ENCODE assay signal across 19 mouse cellular contexts in genomic region chr14:33694224-33694623, GRCm38 (mm10).
DNase-seq lines count a peak whose midpoint lies in the region; ATAC-seq and TF ChIP-seq lines count a peak whose summit lies in the region.
"Had no signal": no experiment of that assay in that cellular context is flagged by ENCODE, and none has a peak within 500 bp of the region (broad histone marks: within the 10 kb centered on the region; RNA-seq: fewer than 3 reads in every experiment).

No protein-coding gene starts in this region.

- H3K27ac ChIP-seq in forebrain, embryonic 16.5 days (ENCODE audit: low read length) = no peak overlapping the region
- H3K27ac ChIP-seq in forebrain, embryonic 13.5 days = no peak overlapping the region
- no peak overlapping the region for H3K27ac ChIP-seq in hindbrain, embryonic 16.5 days (ENCODE audit: low read depth, low read length)
- no peak overlapping the region for H3K27ac ChIP-seq in hindbrain, embryonic 13.5 days
- H3K27ac ChIP-seq in midbrain, postnatal 0 days (ENCODE audit: low read depth, low read length) = no peak overlapping the region
- no peak overlapping the region for H3K27ac ChIP-seq in midbrain, embryonic 13.5 days
- H3K27ac ChIP-seq: embryonic facial prominence, embryonic 13.5 days; gastrocnemius, adult 2 months; intestine, embryonic 15.5 days had no signal

- no peak overlapping the region for H3K4me3 ChIP-seq in forebrain, embryonic 16.5 days (replicated peaks; ENCODE audit: low read length)
- no peak overlapping the region for H3K4me3 ChIP-seq in forebrain, embryonic 13.5 days
- H3K4me3 ChIP-seq in hindbrain, embryonic 16.5 days (ENCODE audit: low read length) = no peak overlapping the region
- no peak overlapping the region for H3K4me3 ChIP-seq in hindbrain, embryonic 13.5 days
- no peak overlapping the region for H3K4me3 ChIP-seq in midbrain, postnatal 0 days (ENCODE audit: low read depth, low read length)
- H3K4me3 ChIP-seq in midbrain, embryonic 13.5 days (replicated peaks) = no peak overlapping the region
- H3K4me3 ChIP-seq: embryonic facial prominence, embryonic 13.5 days; gastrocnemius, adult 2 months; heart, embryonic 12.5 days; intestine, embryonic 15.5 days had no signal

- 31% methylated on average over 2 of the region's 2 CpGs for WGBS in forebrain, embryonic 16.5 days
- 44% methylated on average over 2 of the region's 2 CpGs for WGBS in forebrain, embryonic 13.5 days
- 42% methylated on average over 2 of the region's 2 CpGs for WGBS in hindbrain, embryonic 16.5 days
- 44% methylated on average over 2 of the region's 2 CpGs for WGBS in hindbrain, embryonic 13.5 days
- WGBS in midbrain, postnatal 0 days = 56% methylated on average over 2 of the region's 2 CpGs
- 52% methylated on average over 2 of the region's 2 CpGs for WGBS in midbrain, embryonic 13.5 days

- no peaks in the 10 kb centered on the region for H3K36me3 ChIP-seq in forebrain, embryonic 16.5 days (ENCODE audit: control insufficient read depth, insufficient read depth)
- no peaks in the 10 kb centered on the region for H3K36me3 ChIP-seq in forebrain, embryonic 13.5 days (ENCODE audit: poor library complexity, severe bottlenecking)
- no peaks in the 10 kb centered on the region for H3K36me3 ChIP-seq in hindbrain, embryonic 16.5 days (ENCODE audit: control insufficient read depth, insufficient read depth, low read length)
- no peaks in the 10 kb centered on the region for H3K36me3 ChIP-seq in hindbrain, embryonic 13.5 days
- H3K36me3 ChIP-seq in midbrain, postnatal 0 days (ENCODE audit: insufficient read depth, low read length) = no peaks in the 10 kb centered on the region
- H3K36me3 ChIP-seq in midbrain, embryonic 13.5 days = no peaks in the 10 kb centered on the region
- H3K36me3 ChIP-seq: embryonic facial prominence, embryonic 13.5 days; heart, embryonic 12.5 days; intestine, embryonic 15.5 days had no signal

- ATAC-seq in forebrain, embryonic 16.5 days = 0 out of 2 replicates have a peak, but pooled peaks have one; percentile 26
- no peak for ATAC-seq in forebrain, embryonic 13.5 days
- ATAC-seq in hindbrain, embryonic 16.5 days = peak; percentile 82
- no peak for ATAC-seq in hindbrain, embryonic 13.5 days (ENCODE audit: low FRiP score)
- peak; percentile 62 for ATAC-seq in midbrain, postnatal 0 days (ENCODE audit: low FRiP score)
- no peak for ATAC-seq in midbrain, embryonic 13.5 days
- ATAC-seq: activated CD4-positive, CD25-positive, alpha-beta regulatory T cell, adult 4 months; intestine, embryonic 15.5 days; Patski had no signal

- TF ChIP-seq CTCF in midbrain, postnatal 0 days (IDR thresholded peaks at IDR 0.05) = 0 out of 2 replicates have a peak, but pooled peaks have one; percentile 7

- no peak overlapping the region for H3K9ac ChIP-seq in forebrain, embryonic 16.5 days (replicated peaks; ENCODE audit: low read depth, low read length)
- no peak overlapping the region for H3K9ac ChIP-seq in forebrain, embryonic 13.5 days
- H3K9ac ChIP-seq in hindbrain, embryonic 16.5 days (ENCODE audit: low read depth, low read length) = no peak overlapping the region
- no peak overlapping the region for H3K9ac ChIP-seq in hindbrain, embryonic 13.5 days
- H3K9ac ChIP-seq in midbrain, postnatal 0 days (replicated peaks; ENCODE audit: low read length, poor library complexity, severe bottlenecking) = no peak overlapping the region
- no peak overlapping the region for H3K9ac ChIP-seq in midbrain, embryonic 13.5 days (replicated peaks)
- H3K9ac ChIP-seq: embryonic facial prominence, embryonic 13.5 days; heart, embryonic 12.5 days; intestine, embryonic 15.5 days had no signal

- peaks cover 8% of the 10 kb centered on the region for H3K4me1 ChIP-seq in forebrain, embryonic 16.5 days (replicated peaks; ENCODE audit: control insufficient read depth, insufficient read depth, low read length)
- peaks cover 3% of the 10 kb centered on the region for H3K4me1 ChIP-seq in forebrain, embryonic 13.5 days
- H3K4me1 ChIP-seq in hindbrain, embryonic 16.5 days (ENCODE audit: control insufficient read depth, insufficient read depth, low read depth, low read length) = no peaks in the 10 kb centered on the region
- H3K4me1 ChIP-seq in hindbrain, embryonic 13.5 days (replicated peaks) = 0 out of 2 replicates have a peak, but pooled peaks cover 10% of the 10 kb centered on the region
- H3K4me1 ChIP-seq in midbrain, postnatal 0 days (ENCODE audit: insufficient read depth, low read length) = no peaks in the 10 kb centered on the region
- no peaks in the 10 kb centered on the region for H3K4me1 ChIP-seq in midbrain, embryonic 13.5 days (replicated peaks)

- H3K9me3 ChIP-seq in forebrain, embryonic 16.5 days (ENCODE audit: control insufficient read depth, low read length) = no peaks in the 10 kb centered on the region
- no peaks in the 10 kb centered on the region for H3K9me3 ChIP-seq in forebrain, embryonic 13.5 days (replicated peaks)
- H3K9me3 ChIP-seq in hindbrain, embryonic 16.5 days (ENCODE audit: control insufficient read depth, low read length) = no peaks in the 10 kb centered on the region
- no peaks in the 10 kb centered on the region for H3K9me3 ChIP-seq in hindbrain, embryonic 13.5 days
- no peaks in the 10 kb centered on the region for H3K9me3 ChIP-seq in midbrain, postnatal 0 days (ENCODE audit: low read length)
- H3K9me3 ChIP-seq in midbrain, embryonic 13.5 days = no peaks in the 10 kb centered on the region
- H3K9me3 ChIP-seq: embryonic facial prominence, embryonic 13.5 days; heart, embryonic 12.5 days; intestine, embryonic 15.5 days had no signal

- H3K27me3 ChIP-seq in forebrain, embryonic 16.5 days (replicated peaks; ENCODE audit: control insufficient read depth, insufficient read depth, low read length) = no peaks in the 10 kb centered on the region
- H3K27me3 ChIP-seq in forebrain, embryonic 13.5 days = no peaks in the 10 kb centered on the region
- H3K27me3 ChIP-seq in hindbrain, embryonic 16.5 days (replicated peaks; ENCODE audit: control insufficient read depth, insufficient read depth, low read length) = no peaks in the 10 kb centered on the region
- H3K27me3 ChIP-seq in hindbrain, embryonic 13.5 days = peaks cover 24% of the 10 kb centered on the region; the same call in 1 of the 2 replicates
- no peaks in the 10 kb centered on the region for H3K27me3 ChIP-seq in midbrain, postnatal 0 days (ENCODE audit: insufficient read depth, low read length)
- H3K27me3 ChIP-seq in midbrain, embryonic 13.5 days = no peaks in the 10 kb centered on the region
- H3K27me3 ChIP-seq: intestine, embryonic 15.5 days had no signal

- peak; percentile 63 for DNase-seq in midbrain, postnatal 0 days (ENCODE audit: low spot score)
- peak; percentile 45 for DNase-seq in retina, postnatal 1 day
- no peak for DNase-seq in adrenal gland, postnatal 25 days
- DNase-seq: adrenal gland, postnatal 14 days; cerebellum, adult 9-10 months; cerebellum, postnatal 36 days; gastrocnemius, adult 2 months; gastrocnemius, postnatal 25 days; kidney, adult 18-20 months had no signal

- H3K4me2 ChIP-seq in forebrain, embryonic 16.5 days (ENCODE audit: low read length) = no peak overlapping the region
- no peak overlapping the region for H3K4me2 ChIP-seq in forebrain, embryonic 13.5 days
- H3K4me2 ChIP-seq in hindbrain, embryonic 16.5 days (ENCODE audit: low read length) = no peak overlapping the region
- no peak overlapping the region for H3K4me2 ChIP-seq in hindbrain, embryonic 13.5 days
- no peak overlapping the region for H3K4me2 ChIP-seq in midbrain, postnatal 0 days (ENCODE audit: low read depth, low read length, poor library complexity, severe bottlenecking)
- H3K4me2 ChIP-seq in midbrain, embryonic 13.5 days (replicated peaks) = no peak overlapping the region
- H3K4me2 ChIP-seq: embryonic facial prominence, embryonic 13.5 days; heart, embryonic 12.5 days; intestine, embryonic 15.5 days had no signal

Comparison
In these comparisons a context has a peak if more than half of its experiments do, and no peak if none do; other contexts are left out.
1. ATAC-seq: peak in forebrain, embryonic 16.5 days (single experiment), hindbrain, embryonic 16.5 days (single experiment) and midbrain, postnatal 0 days (single experiment); none in forebrain, embryonic 13.5 days (single experiment), hindbrain, embryonic 13.5 days (single experiment) and midbrain, embryonic 13.5 days (single experiment).